Mouse (Mus musculus): ENCODE measurements around the gene Ankle2.

- TF ChIP-seq CHD2 (IDR thresholded peaks at IDR 0.05; ENCODE audit: low read depth, low read length) (no peak), MAFK (IDR thresholded peaks at IDR 0.05; ENCODE audit: insufficient read depth, low read depth, low read length) (no peak), ZC3H11A (IDR thresholded peaks at IDR 0.05; ENCODE audit: borderline replicate concordance, low read depth, low read length) (no peak)
These were observed 44.0 kb downstream of the Ankle2 start for GRCm38 (mm10) chr5:110274846-110275245.
